Mouse (Mus musculus) forebrain, embryonic 10.5 days (tissue): ENCODE data around the gene Tbx6. TPM values are rescaled to one million over a fixed set of nuclear protein-coding genes. Genes with fewer than 3 reads are reported as not detected.

ENCODE experiments used
- DNase-seq: peaks from one replicate; pipeline ENCODE4 v3.0.0-alpha.2; 2017; ENCODE audit warnings: low spot score; ENCODE audit errors: extremely low spot score
- H3K27ac ChIP-seq: fragments of 300-500 bp; sonication (generic); 2 replicates; pipeline ENCODE4 v1.5.1; 2016; ENCODE audit warnings: mild to moderate bottlenecking
- H3K27me3 ChIP-seq: fragments of 300-500 bp; sonication (generic); 2 replicates; pipeline ENCODE4 v1.6.1; 2016; ENCODE audit warnings: mild to moderate bottlenecking; ENCODE audit not compliant: poor library complexity, severe bottlenecking
- H3K36me3 ChIP-seq: fragments of 300-500 bp; sonication (generic); replicated peaks from 2 replicates; pipeline ENCODE4 v1.6.1; 2016; ENCODE audit warnings: mild to moderate bottlenecking, moderate library complexity
- H3K4me1 ChIP-seq: fragments of 300-500 bp; sonication (generic); 2 replicates; pipeline ENCODE4 v1.6.1; 2016
- H3K4me3 ChIP-seq: fragments of 300-500 bp; sonication (generic); 2 replicates; pipeline ENCODE4 v1.5.1; 2016; ENCODE audit warnings: mild to moderate bottlenecking, moderate library complexity
- H3K9me3 ChIP-seq: fragments of 300-500 bp; sonication (generic); 2 replicates; pipeline ENCODE4 v1.6.1; 2016; ENCODE audit warnings: mild to moderate bottlenecking, moderate library complexity
- WGBS: fragments of 180-500 bp; shearing (Covaris S2); methylation state at CpG from one replicate; pipeline ENCODE4 v1.1.7; 2016; 5-methylcytosine and 5-hydroxymethylcytosine counted together
- polyA plus RNA-seq: library from polyadenylated mRNA; unstranded; fragments of >200 nt; fragmentation: Nextera tagmentation; extraction: Ambion mirVana; gene quantifications from 2 replicates; pipeline ENCODE4 v1.2.1, GENCODE M21; 2016

Gene Tbx6
- polyA plus RNA-seq, 1 experiment from 2014 or later: 0.61 TPM

DNA sequence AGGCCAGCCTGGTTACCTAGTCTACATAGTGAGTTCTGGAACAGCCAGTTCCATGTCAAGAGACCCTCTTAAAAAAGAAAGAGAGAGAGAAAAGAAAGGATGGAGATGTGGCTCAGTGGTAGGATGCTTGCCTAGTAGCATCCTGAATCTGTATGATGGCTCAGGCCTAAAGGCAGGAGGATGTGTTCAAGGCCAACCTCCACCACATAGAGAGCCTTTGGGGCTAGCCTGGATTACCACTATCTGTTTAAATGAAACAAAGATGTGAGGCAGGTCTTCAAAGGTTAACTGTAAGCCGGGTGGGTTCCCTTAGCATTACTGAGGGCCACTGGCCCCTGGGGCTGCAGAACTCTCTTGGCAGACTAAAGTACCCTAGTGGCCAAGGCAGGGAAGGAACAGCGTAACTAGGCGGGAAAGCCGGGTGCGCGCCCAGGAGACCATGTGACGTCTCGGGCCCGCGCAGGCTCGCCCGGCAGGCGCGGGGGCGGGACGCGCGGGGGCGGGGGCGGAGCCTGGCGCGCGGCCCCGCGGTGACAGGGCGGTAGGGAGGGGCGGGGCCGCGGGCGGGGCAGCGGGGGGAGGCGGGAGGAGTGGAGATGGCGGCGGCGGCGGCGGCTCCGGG is 22.1 kb upstream of the Tbx6 start, which contains the start of gene Mapk3:
Mapk3 (plus strand) TSS at position 552 of the 622 bp plus-strand sequence.
- H3K36me3 ChIP-seq: peaks cover 34% of the 10 kb centered on the region
- 0% methylated on average over 36 of the region's 38 CpGs for WGBS
- H3K9me3 ChIP-seq: no peaks in the 10 kb centered on the region
- H3K27ac ChIP-seq: peak within 1 kb of the TSS; percentile 96
- peak within 1 kb of the TSS; percentile 91 for H3K4me3 ChIP-seq
- peaks cover 53% of the 10 kb centered on the region for H3K4me1 ChIP-seq
- no peaks in the 10 kb centered on the region for H3K27me3 ChIP-seq
- peak; percentile 91 for DNase-seq

DNA sequence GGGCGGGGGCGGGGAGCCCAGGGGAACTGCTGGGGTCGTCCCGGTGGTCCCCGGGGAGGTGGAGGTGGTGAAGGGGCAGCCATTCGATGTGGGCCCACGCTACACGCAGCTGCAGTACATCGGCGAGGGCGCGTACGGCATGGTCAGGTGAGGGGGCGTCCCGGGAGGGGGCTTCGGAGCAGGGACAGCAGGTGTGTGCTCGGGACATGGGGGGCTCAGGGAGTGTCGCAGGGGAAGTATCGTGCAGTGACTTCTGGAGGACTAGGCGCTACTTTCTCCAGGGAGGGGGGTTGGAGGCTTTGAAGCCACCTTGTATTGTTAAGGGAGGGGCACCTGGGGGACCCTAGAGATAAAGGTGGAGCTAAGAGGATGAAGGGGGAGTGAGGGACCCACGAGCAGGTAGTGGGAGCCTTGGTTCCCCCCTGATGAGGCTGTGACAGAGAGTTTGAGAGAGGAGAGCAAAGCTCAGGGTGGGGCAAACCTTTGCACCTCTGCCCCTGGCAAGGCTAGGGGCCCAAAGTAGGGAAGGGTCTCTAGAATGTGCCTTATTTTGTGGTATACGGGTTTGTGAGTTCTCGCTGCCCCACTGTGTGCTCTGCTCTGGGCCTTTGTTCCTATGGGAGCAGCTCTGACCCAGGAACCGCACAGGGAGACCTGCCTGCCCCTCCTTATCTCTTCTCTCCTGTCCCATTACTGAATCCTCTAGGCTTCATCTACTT is 21.5 kb upstream of the Tbx6 start:
- no peaks in the 10 kb centered on the region for H3K27me3 ChIP-seq
- 2% methylated on average over 22 of the region's 24 CpGs for WGBS
- peak overlapping the region; percentile 96 for H3K27ac ChIP-seq
- no peaks in the 10 kb centered on the region for H3K9me3 ChIP-seq
- H3K4me3 ChIP-seq: peak overlapping the region; percentile 91
- H3K4me1 ChIP-seq: peaks cover 47% of the 10 kb centered on the region
- DNase-seq: no peak
- H3K36me3 ChIP-seq: peaks cover 41% of the 10 kb centered on the region

DNA sequence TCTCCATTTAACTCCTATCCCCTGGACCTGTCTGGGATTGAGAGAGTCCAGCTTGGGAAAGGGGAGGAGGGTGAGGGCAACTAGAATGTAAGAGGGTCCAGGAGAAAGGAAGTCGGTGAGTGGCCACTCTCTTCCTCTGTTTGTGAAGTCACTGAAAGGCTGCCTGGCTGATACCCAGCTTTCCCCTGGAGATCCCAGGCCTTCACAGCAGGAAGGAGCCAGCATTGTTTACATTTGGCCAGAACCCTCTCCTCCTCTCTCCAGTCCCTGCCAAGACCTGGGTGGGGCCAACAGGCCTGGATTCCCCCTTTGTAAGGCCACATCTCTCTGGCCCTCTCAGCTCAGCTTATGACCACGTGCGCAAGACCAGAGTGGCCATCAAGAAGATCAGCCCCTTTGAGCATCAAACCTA is 20.9 kb upstream of the Tbx6 start:
- H3K9me3 ChIP-seq: no peaks in the 10 kb centered on the region
- peaks cover 46% of the 10 kb centered on the region for H3K36me3 ChIP-seq
- DNase-seq: no peak
- WGBS: 16% methylated on average over 3 of the region's 3 CpGs
- H3K4me1 ChIP-seq: peaks cover 41% of the 10 kb centered on the region
- peak overlapping the region; percentile 96 for H3K27ac ChIP-seq
- peak overlapping the region; percentile 91 for H3K4me3 ChIP-seq
- H3K27me3 ChIP-seq: no peaks in the 10 kb centered on the region

DNA sequence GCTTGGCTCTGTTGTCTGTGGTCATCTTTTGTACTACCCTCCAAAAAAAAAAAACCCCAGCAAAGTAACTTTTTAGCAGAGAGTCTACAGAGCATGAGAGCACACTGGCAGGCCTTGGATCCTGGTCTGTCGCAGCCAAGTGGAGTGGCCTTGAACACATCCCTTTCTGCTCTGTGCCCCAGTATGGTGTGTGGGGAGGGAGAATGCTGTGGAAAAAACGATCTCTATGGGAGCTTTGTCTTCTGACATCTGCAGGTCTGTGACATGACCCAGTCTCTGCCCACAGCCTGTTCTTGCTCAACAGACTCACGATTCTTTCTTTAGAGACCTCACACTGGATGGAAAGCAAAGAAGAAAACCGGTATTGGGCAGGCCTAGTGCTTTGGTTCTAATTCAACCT is 20.3 kb upstream of the Tbx6 start:
- 78% methylated on average over 4 of the region's 4 CpGs for WGBS
- no peak for DNase-seq
- Histone ChIP-seq H3K4me1 (peaks cover 41% of the 10 kb centered on the region), H3K36me3 (peaks cover 52% of the 10 kb centered on the region), H3K9me3 (no peaks in the 10 kb centered on the region), H3K27ac (peak overlapping the region; percentile 96), H3K27me3 (no peaks in the 10 kb centered on the region), H3K4me3 (peak overlapping the region; percentile 91; the same call in 1 of the 2 replicates)

DNA sequence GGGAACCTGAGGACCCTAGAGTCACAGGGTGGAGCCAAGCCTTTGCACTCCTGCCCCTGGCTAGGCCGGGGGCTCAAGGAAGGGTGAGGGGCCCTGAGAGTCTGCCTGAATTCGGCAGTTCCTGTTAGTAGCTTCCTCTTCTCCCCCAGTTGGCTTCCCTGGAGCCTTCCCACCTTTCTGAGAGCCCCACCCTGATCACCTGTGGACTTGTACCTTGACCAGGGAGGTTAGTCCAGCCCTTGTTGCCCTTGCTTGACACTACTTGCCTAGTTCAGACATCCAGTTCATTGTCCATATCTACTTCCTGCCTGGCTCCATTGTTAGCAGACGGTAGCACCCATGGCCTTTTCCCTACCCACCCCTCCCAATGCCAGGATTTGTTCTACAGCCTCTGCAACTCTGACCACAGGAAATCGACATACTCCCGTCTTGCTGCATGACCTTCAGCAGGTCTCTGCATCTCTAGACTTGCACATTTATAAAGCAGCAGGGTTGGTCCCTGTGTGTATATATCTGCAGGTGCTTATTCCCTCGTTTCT is 19.7 kb upstream of the Tbx6 start:
- H3K27ac ChIP-seq: peak overlapping the region; percentile 1; the same call in 1 of the 2 replicates
- 81% methylated on average over 6 of the region's 6 CpGs for WGBS
- H3K9me3 ChIP-seq: no peaks in the 10 kb centered on the region
- H3K4me3 ChIP-seq: 0 out of 2 replicates have a peak overlapping the region, but pooled peaks have one; percentile 6
- peaks cover 58% of the 10 kb centered on the region for H3K36me3 ChIP-seq
- DNase-seq: no peak
- no peaks in the 10 kb centered on the region for H3K27me3 ChIP-seq
- peaks cover 41% of the 10 kb centered on the region for H3K4me1 ChIP-seq

DNA sequence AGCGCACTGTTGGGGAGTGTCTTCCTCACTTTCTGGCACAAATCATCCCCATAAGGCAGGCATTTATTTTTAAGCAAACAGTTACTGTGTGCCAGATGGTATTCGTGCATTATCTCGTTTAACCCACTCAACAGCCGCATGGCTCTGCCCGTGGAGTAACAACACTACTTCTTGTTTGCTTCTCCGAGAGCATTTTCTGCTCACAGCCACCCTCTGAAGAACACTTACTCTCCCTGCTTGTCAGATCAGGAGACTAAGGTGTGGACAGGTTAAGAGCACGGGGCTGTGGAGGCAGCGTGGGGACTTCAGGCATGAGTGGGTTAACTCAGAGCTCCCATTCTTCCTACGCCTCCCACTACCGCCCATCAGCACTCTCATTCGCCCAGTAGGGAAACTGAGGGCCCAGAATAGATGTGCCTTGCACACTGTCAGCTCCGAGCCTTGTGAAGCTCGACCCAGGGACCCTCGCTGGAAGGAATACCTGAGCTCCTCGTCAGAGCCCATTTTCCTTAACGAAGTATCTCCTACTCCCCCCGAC is 18.7 kb upstream of the Tbx6 start:
- DNase-seq: no peak
- peaks cover 41% of the 10 kb centered on the region for H3K4me1 ChIP-seq
- 79% methylated on average over 17 of the region's 17 CpGs for WGBS
- peaks cover 68% of the 10 kb centered on the region for H3K36me3 ChIP-seq
- H3K4me3 ChIP-seq: 0 out of 2 replicates have a peak overlapping the region, but pooled peaks have one; percentile 5
- H3K27ac ChIP-seq: peak overlapping the region; percentile 40; the same call in 1 of the 2 replicates
- no peaks in the 10 kb centered on the region for H3K27me3 ChIP-seq
- H3K9me3 ChIP-seq: no peaks in the 10 kb centered on the region

DNA sequence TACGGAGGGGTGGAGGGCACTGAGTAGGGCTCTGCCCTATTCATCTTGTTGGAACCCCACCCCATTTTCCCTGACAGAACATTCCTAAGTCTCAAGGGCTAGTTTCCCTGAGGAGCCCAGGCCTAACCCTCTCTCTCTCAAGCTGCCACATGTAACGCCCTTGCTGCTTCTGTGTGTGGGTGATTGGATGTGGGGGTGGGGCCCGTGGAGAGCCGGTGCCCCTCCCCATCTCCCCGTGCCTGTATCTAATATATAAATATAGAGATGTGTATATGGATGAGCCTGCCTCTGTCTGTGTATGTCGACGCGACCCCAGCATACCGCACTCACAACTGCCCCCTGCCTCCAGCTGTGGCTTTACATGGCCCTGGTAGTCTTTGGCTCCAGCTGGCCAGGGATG is 15.7 kb upstream of the Tbx6 start:
- no peaks in the 10 kb centered on the region for H3K9me3 ChIP-seq
- peaks cover 98% of the 10 kb centered on the region for H3K36me3 ChIP-seq
- peaks cover 26% of the 10 kb centered on the region for H3K4me1 ChIP-seq
- DNase-seq: no peak
- 92% methylated on average over 9 of the region's 9 CpGs for WGBS
- no peak overlapping the region for H3K27ac ChIP-seq
- no peak overlapping the region for H3K4me3 ChIP-seq
- no peaks in the 10 kb centered on the region for H3K27me3 ChIP-seq

DNA sequence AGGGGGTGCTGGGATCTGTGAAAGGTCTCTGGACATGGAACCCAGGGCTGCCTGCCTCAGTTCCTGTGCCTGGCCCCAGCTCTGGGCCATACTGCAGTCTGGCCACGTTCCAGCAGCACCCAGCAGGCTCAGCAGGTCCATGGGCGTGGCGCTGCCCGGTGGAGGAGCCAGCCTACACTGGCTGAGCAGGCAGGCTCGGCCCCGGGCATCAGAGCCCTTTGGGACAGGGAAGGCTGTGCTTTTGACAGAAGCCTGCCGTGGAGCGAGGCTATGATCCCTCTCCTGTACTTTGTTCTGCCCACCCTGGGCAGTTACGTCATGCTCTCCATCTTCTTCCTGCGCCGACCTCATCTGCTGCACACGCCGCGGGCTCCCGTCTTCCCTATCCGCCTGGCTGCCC is 15.1 kb upstream of the Tbx6 start, which contains the start of gene Gdpd3:
Gdpd3 (plus strand) TSS at position 134 of the 400 bp plus-strand sequence.
- Histone ChIP-seq H3K4me3 (no peak within 1 kb of the TSS), H3K27me3 (no peaks in the 10 kb centered on the region), H3K36me3 (peaks cover 98% of the 10 kb centered on the region), H3K4me1 (peaks cover 19% of the 10 kb centered on the region), H3K9me3 (no peaks in the 10 kb centered on the region), H3K27ac (no peak within 1 kb of the TSS)
- no peak for DNase-seq
- WGBS: 95% methylated on average over 16 of the region's 16 CpGs

DNA sequence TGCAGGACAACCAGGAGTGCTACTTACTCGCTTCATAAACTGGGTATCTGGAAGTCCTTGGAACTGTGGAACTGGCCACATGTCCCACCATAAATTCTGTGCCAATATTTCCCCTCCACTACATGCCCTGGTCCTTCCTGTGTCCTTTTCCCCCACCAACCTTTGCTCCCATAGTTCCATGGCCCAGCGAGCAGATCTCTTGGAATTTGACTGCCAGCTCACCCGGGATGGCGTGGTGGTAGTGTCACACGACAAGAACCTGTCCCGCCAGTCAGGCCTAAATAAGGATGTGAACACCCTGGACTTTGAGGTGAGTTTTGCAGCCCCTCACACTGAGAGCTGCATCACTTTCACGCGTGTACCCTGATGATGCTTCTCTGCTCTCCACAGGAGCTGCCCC is 14.3 kb upstream of the Tbx6 start:
- peaks cover 11% of the 10 kb centered on the region for H3K4me1 ChIP-seq
- H3K4me3 ChIP-seq: no peak overlapping the region
- no peaks in the 10 kb centered on the region for H3K9me3 ChIP-seq
- H3K36me3 ChIP-seq: peaks cover 97% of the 10 kb centered on the region
- 91% methylated on average over 8 of the region's 8 CpGs for WGBS
- H3K27ac ChIP-seq: no peak overlapping the region
- no peaks in the 10 kb centered on the region for H3K27me3 ChIP-seq
- DNase-seq: no peak

DNA sequence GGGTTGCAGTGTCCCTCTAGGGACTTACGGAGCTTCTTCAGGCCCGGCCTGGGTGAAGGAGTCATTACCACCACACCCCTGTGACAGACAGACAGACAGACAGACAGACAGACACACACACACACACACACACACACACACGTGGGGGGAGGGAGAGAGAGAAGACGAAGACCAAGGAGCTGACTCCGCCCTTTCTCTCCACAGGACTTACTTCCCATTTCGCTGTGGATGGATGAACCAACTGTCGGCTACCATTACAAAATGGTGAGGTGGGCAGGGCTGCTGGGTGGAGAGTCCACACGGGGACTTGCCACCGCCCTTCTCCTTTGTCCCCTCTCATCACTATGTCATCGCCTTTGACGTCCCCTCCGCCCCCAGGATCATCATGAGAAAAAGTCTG is 10.5 kb upstream of the Tbx6 start:
- peaks cover 76% of the 10 kb centered on the region for H3K36me3 ChIP-seq
- WGBS: 87% methylated on average over 12 of the region's 12 CpGs
- DNase-seq: no peak

DNA sequence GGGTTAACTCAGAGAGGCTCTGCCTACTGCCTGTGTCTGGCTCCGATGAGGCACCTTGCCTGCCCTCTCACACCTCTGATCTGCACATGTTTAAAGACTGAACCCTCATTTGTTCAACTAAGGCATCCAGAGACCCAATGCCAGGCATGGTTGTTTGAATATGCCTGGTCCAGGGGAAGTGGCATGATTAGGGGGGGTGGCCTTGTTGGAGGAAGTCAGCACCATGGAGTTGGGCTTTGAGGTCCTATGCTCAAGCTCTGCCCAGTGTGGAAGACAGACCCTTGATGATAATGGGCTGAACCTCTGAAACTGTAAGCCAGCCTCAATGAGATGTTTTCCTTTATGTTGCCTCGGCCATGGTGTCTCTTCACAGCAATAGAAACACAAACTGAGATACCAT is 7.9 kb upstream of the Tbx6 start:
- H3K36me3 ChIP-seq: peaks cover 50% of the 10 kb centered on the region
- no peak overlapping the region for H3K4me3 ChIP-seq
- no peaks in the 10 kb centered on the region for H3K27me3 ChIP-seq
- H3K4me1 ChIP-seq: peaks cover 34% of the 10 kb centered on the region
- H3K27ac ChIP-seq: no peak overlapping the region
- no peak for DNase-seq
- no peaks in the 10 kb centered on the region for H3K9me3 ChIP-seq
- 91% methylated on average over 2 of the region's 2 CpGs for WGBS

More for the DNA sequence above, 10.5 kb upstream of the Tbx6 start:
- Histone ChIP-seq H3K4me1 (peaks cover 8% of the 10 kb centered on the region), H3K4me3 (no peak overlapping the region), H3K9me3 (no peaks in the 10 kb centered on the region), H3K27me3 (no peaks in the 10 kb centered on the region), H3K27ac (no peak overlapping the region)

DNA sequence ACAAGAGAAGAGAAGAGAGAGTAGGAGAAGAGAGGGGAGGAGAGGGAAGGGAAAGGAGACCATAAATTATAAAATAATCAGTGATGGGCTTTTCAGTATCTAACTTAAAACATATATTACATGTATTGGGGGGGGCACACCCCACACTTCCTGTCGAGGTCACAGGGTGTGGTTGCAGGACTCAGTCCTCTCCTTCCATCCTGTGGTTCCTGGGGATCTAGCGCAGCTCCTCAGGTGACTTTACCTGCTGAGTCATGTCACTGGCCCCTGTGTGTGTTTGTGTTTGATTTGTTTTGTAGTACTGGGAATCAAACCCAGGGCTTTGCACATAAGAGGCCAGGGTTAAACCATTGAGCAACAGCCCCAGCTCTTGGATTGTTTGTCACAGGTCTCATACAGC is 6.8 kb upstream of the Tbx6 start:
- H3K4me3 ChIP-seq: no peak overlapping the region
- H3K27me3 ChIP-seq: no peaks in the 10 kb centered on the region
- 89% methylated on average over 2 of the region's 2 CpGs for WGBS
- peaks cover 37% of the 10 kb centered on the region for H3K4me1 ChIP-seq
- H3K9me3 ChIP-seq: no peaks in the 10 kb centered on the region
- H3K36me3 ChIP-seq: peaks cover 42% of the 10 kb centered on the region
- no peak for DNase-seq
- no peak overlapping the region for H3K27ac ChIP-seq
